Mouse (Mus musculus) embryonic facial prominence, embryonic 10.5 days (tissue): ENCODE data around the gene Mrpl30. TPM values are rescaled to one million over a fixed set of nuclear protein-coding genes. Genes with fewer than 3 reads are reported as not detected.

Source experiments
- DNase-seq: peaks from one replicate; pipeline ENCODE4 v3.0.0-alpha.2; 2017; ENCODE audit warnings: low spot score
- H3K27ac ChIP-seq: fragments of 300-500 bp; sonication (generic); replicated peaks from 2 replicates; pipeline ENCODE4 v1.5.1; 2016; ENCODE audit warnings: mild to moderate bottlenecking
- H3K27me3 ChIP-seq: fragments of 300-500 bp; sonication (generic); replicated peaks from 2 replicates; pipeline ENCODE4 v1.6.1; 2016; ENCODE audit warnings: low read depth, mild to moderate bottlenecking; ENCODE audit not compliant: poor library complexity, severe bottlenecking
- H3K36me3 ChIP-seq: fragments of 300-500 bp; sonication (generic); replicated peaks from 2 replicates; pipeline ENCODE4 v1.6.1; 2016; ENCODE audit warnings: mild to moderate bottlenecking, moderate library complexity
- H3K4me1 ChIP-seq: fragments of 300-500 bp; sonication (generic); 2 replicates; pipeline ENCODE4 v1.6.1; 2016
- H3K4me3 ChIP-seq: fragments of 300-500 bp; sonication (generic); 2 replicates; pipeline ENCODE4 v1.5.1; 2016; ENCODE audit warnings: mild to moderate bottlenecking, moderate library complexity
- H3K9me3 ChIP-seq: fragments of 300-500 bp; sonication (generic); 2 replicates; pipeline ENCODE4 v1.6.1; 2016; ENCODE audit warnings: mild to moderate bottlenecking
- WGBS: fragments of 180-500 bp; shearing (Covaris S2); methylation state at CpG from one replicate; pipeline ENCODE4 v1.1.7; 2016; 5-methylcytosine and 5-hydroxymethylcytosine counted together
- polyA plus RNA-seq: library from polyadenylated mRNA; unstranded; fragments of >200 nt; fragmentation: Nextera tagmentation; extraction: Ambion mirVana; gene quantifications from 2 replicates; pipeline ENCODE4 v1.2.1, GENCODE M21; 2016

The Mrpl30 gene
- polyA plus RNA-seq, 1 experiment from 2014 or later, result 254 TPM

GRCm38 (mm10) chr1:37872131-37873067 is 17.9 kb upstream of the Mrpl30 start:
- H3K9me3 ChIP-seq, result peaks cover 14% of the 10 kb centered on the region
- H3K4me1 ChIP-seq, result peaks cover 10% of the 10 kb centered on the region
- peak overlapping the region; percentile 66 for H3K4me3 ChIP-seq
- H3K36me3 ChIP-seq, result peaks cover 32% of the 10 kb centered on the region
- H3K27ac ChIP-seq, result peak overlapping the region; percentile 78
- 6% methylated on average over 33 of the region's 33 CpGs for WGBS
- H3K27me3 ChIP-seq, result no peaks in the 10 kb centered on the region; the same call in 1 of the 2 replicates
- DNase-seq, result peak; percentile 88

- Histone ChIP-seq H3K4me3 (no peak overlapping the region), H3K9me3 (peaks cover 14% of the 10 kb centered on the region), H3K27me3 (no peaks in the 10 kb centered on the region; the same call in 1 of the 2 replicates), H3K27ac (no peak overlapping the region), H3K36me3 (peaks cover 39% of the 10 kb centered on the region), H3K4me1 (peaks cover 10% of the 10 kb centered on the region)
- WGBS, result 93% methylated on average over 4 of the region's 4 CpGs
- DNase-seq, result no peak
Observed at GRCm38 (mm10) chr1:37873157-37873556, 17.1 kb upstream of the Mrpl30 start.

GRCm38 (mm10) chr1:37877736-37878460 is 12.4 kb upstream of the Mrpl30 start:
- Histone ChIP-seq H3K27ac (no peak overlapping the region), H3K36me3 (peaks cover 80% of the 10 kb centered on the region), H3K4me1 (no peaks in the 10 kb centered on the region), H3K4me3 (no peak overlapping the region), H3K9me3 (peaks cover 14% of the 10 kb centered on the region), H3K27me3 (no peaks in the 10 kb centered on the region)
- WGBS, result 95% methylated on average over 13 of the region's 13 CpGs
- no peak for DNase-seq

GRCm38 (mm10) chr1:37883411-37883810 is 6.9 kb upstream of the Mrpl30 start:
- H3K27me3 ChIP-seq, result no peaks in the 10 kb centered on the region
- no peak overlapping the region for H3K4me3 ChIP-seq
- H3K27ac ChIP-seq, result no peak overlapping the region
- H3K36me3 ChIP-seq, result peaks cover 56% of the 10 kb centered on the region
- no peaks in the 10 kb centered on the region for H3K4me1 ChIP-seq
- no peaks in the 10 kb centered on the region for H3K9me3 ChIP-seq
- WGBS, result 87% methylated on average over 4 of the region's 4 CpGs
- DNase-seq, result no peak

GRCm38 (mm10) chr1:37884451-37884850 is 5.8 kb upstream of the Mrpl30 start:
- no peak overlapping the region for H3K4me3 ChIP-seq
- WGBS, result 86% methylated on average over 4 of the region's 4 CpGs
- H3K27ac ChIP-seq, result no peak overlapping the region
- H3K4me1 ChIP-seq, result peaks cover 5% of the 10 kb centered on the region
- no peak for DNase-seq
- no peaks in the 10 kb centered on the region for H3K27me3 ChIP-seq
- H3K9me3 ChIP-seq, result no peaks in the 10 kb centered on the region
- H3K36me3 ChIP-seq, result peaks cover 46% of the 10 kb centered on the region

- peaks cover 17% of the 10 kb centered on the region for H3K4me1 ChIP-seq
- DNase-seq, result no peak
- no peak overlapping the region for H3K27ac ChIP-seq
- H3K36me3 ChIP-seq, result peaks cover 11% of the 10 kb centered on the region
- peak overlapping the region; percentile 81 for H3K4me3 ChIP-seq
- H3K27me3 ChIP-seq, result no peaks in the 10 kb centered on the region
- 83% methylated on average over 7 of the region's 7 CpGs for WGBS
- no peaks in the 10 kb centered on the region for H3K9me3 ChIP-seq
Observed at GRCm38 (mm10) chr1:37889206-37889605, 1.1 kb upstream of the Mrpl30 start.

- WGBS, result 80% methylated on average over 3 of the region's 3 CpGs
- Histone ChIP-seq H3K36me3 (peaks cover 28% of the 10 kb centered on the region), H3K4me1 (peaks cover 17% of the 10 kb centered on the region), H3K27ac (no peak overlapping the region), H3K27me3 (no peaks in the 10 kb centered on the region), H3K9me3 (no peaks in the 10 kb centered on the region), H3K4me3 (peak overlapping the region; percentile 81)
- DNase-seq, result no peak
Observed at GRCm38 (mm10) chr1:37891400-37891799, 1.1 kb downstream of the Mrpl30 start.

GRCm38 (mm10) chr1:37894606-37895005 is 4.3 kb downstream of the Mrpl30 start:
- H3K36me3 ChIP-seq, result peaks cover 59% of the 10 kb centered on the region
- H3K9me3 ChIP-seq, result no peaks in the 10 kb centered on the region
- no peak overlapping the region for H3K27ac ChIP-seq
- no peak for DNase-seq
- H3K4me1 ChIP-seq, result peaks cover 10% of the 10 kb centered on the region
- H3K4me3 ChIP-seq, result no peak overlapping the region
- H3K27me3 ChIP-seq, result no peaks in the 10 kb centered on the region

- peaks cover 59% of the 10 kb centered on the region for H3K36me3 ChIP-seq
- H3K9me3 ChIP-seq, result no peaks in the 10 kb centered on the region
- no peaks in the 10 kb centered on the region for H3K27me3 ChIP-seq
- WGBS, result 76% methylated on average over 4 of the region's 4 CpGs
- H3K27ac ChIP-seq, result no peak overlapping the region
- no peaks in the 10 kb centered on the region for H3K4me1 ChIP-seq
- DNase-seq, result no peak
- no peak overlapping the region for H3K4me3 ChIP-seq
Observed at GRCm38 (mm10) chr1:37899816-37900215, 9.5 kb downstream of the Mrpl30 start.

- no peak overlapping the region for H3K27ac ChIP-seq
- H3K36me3 ChIP-seq, result peaks cover 54% of the 10 kb centered on the region
- no peaks in the 10 kb centered on the region for H3K9me3 ChIP-seq
- no peaks in the 10 kb centered on the region for H3K4me1 ChIP-seq
- no peaks in the 10 kb centered on the region for H3K27me3 ChIP-seq
- WGBS, result 52% methylated on average over 6 of the region's 6 CpGs
- no peak overlapping the region for H3K4me3 ChIP-seq
- DNase-seq, result no peak
Observed at GRCm38 (mm10) chr1:37900288-37900687, 10.0 kb downstream of the Mrpl30 start.

GRCm38 (mm10) chr1:37903178-37903577 is 12.9 kb downstream of the Mrpl30 start:
- WGBS, result 39% methylated on average over 6 of the region's 6 CpGs
- no peaks in the 10 kb centered on the region for H3K9me3 ChIP-seq
- DNase-seq, result peak; percentile 22
- no peaks in the 10 kb centered on the region for H3K27me3 ChIP-seq
- peaks cover 25% of the 10 kb centered on the region for H3K36me3 ChIP-seq
- H3K4me1 ChIP-seq, result no peaks in the 10 kb centered on the region
- H3K4me3 ChIP-seq, result no peak overlapping the region
- H3K27ac ChIP-seq, result no peak overlapping the region

GRCm38 (mm10) chr1:37912751-37913150 is 22.5 kb downstream of the Mrpl30 start:
- Histone ChIP-seq H3K27ac (no peak overlapping the region), H3K27me3 (no peaks in the 10 kb centered on the region), H3K4me1 (no peaks in the 10 kb centered on the region), H3K4me3 (no peak overlapping the region), H3K36me3 (no peaks in the 10 kb centered on the region), H3K9me3 (no peaks in the 10 kb centered on the region)
- WGBS, result 80% methylated on average over 2 of the region's 2 CpGs
- no peak for DNase-seq

GRCm38 (mm10) chr1:37916393-37916792 is 26.1 kb downstream of the Mrpl30 start, which contains the start of gene Lyg2:
Gene Lyg2 (minus strand): TSS chr1:37916493.
- H3K36me3 ChIP-seq, result no peaks in the 10 kb centered on the region
- H3K9me3 ChIP-seq, result no peaks in the 10 kb centered on the region
- WGBS, result 81% methylated on average over 5 of the region's 5 CpGs
- no peaks in the 10 kb centered on the region for H3K27me3 ChIP-seq
- DNase-seq, result no peak
- no peak within 1 kb of the TSS for H3K4me3 ChIP-seq
- no peak within 1 kb of the TSS for H3K27ac ChIP-seq
- no peaks in the 10 kb centered on the region for H3K4me1 ChIP-seq
